In the genomic region with DNA sequence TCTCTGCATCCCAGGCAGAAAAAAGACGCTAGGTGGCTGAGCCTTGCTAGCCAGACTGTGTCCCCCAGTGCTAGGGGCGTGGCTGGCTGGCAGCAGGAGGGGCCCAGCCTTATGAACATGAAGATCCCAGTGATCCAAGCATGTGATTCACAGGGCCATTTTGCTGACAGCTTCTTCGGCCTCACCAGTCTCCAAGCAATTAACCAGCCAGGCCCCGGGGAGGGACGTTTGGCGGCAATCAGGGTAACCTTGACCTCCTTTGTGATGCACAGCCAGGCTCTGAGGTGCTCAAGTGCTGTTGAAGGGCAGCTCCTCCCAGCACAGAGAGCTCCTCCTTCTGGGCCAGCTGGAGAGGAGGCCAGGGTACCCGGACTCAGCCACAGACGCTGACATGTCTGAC, we compare ENCODE assay signal across 10 mouse cellular contexts. TPM values are rescaled to one million over a fixed set of nuclear protein-coding genes. Genes with fewer than 3 reads are reported as not detected.
A peak's percentile ranks its signal among the peaks of the same experiment; 100 is the strongest.
DNase-seq lines count a peak whose midpoint lies in the region; ATAC-seq and TF ChIP-seq lines count a peak whose summit lies in the region.
"Had no signal": no experiment of that assay in that cellular context is flagged by ENCODE, and none has a peak within 500 bp of the region (broad histone marks: within the 10 kb centered on the region; RNA-seq: fewer than 3 reads in every experiment).

No protein-coding gene starts in this region.

- DNase-seq in adrenal gland, postnatal 10 days: peak; percentile 63
- DNase-seq in left cerebral cortex, postnatal 36 days (ENCODE audit: low spot score in 2 of 2): no peak
- no peak for DNase-seq in spleen, postnatal 14 days (ENCODE audit: low spot score in 2 of 2)
- no peak for DNase-seq in urinary bladder, adult 2 months (ENCODE audit: low spot score)
- DNase-seq: heart, adult 18-20 months had no signal

- intact Hi-C loops in left cerebral cortex, postnatal 36 days (cut with DNase I): no loop called here

- H3K36me3 ChIP-seq in hindbrain, embryonic 13.5 days: no peaks in the 10 kb centered on the region
- no peaks in the 10 kb centered on the region for H3K36me3 ChIP-seq in neural tube, embryonic 12.5 days
- H3K36me3 ChIP-seq: embryonic facial prominence, embryonic 13.5 days had no signal

- no peaks in the 10 kb centered on the region for H3K9me3 ChIP-seq in hindbrain, embryonic 13.5 days
- H3K9me3 ChIP-seq in neural tube, embryonic 12.5 days: 0 out of 2 replicates have a peak, but pooled peaks cover 5% of the 10 kb centered on the region
- H3K9me3 ChIP-seq: embryonic facial prominence, embryonic 13.5 days had no signal

- WGBS in hindbrain, embryonic 13.5 days: 7% methylated on average over 8 of the region's 8 CpGs
- 2% methylated on average over 8 of the region's 8 CpGs for WGBS in neural tube, embryonic 12.5 days

- 0 out of 2 replicates have a peak overlapping the region, but pooled peaks have one; percentile 42 for H3K27ac ChIP-seq in cortical plate, adult 2 months (ENCODE audit: insufficient read depth, low read length)
- H3K27ac ChIP-seq in hindbrain, embryonic 13.5 days: peak overlapping the region; percentile 58
- H3K27ac ChIP-seq in neural tube, embryonic 12.5 days: no peak overlapping the region
- H3K27ac ChIP-seq: embryonic facial prominence, embryonic 13.5 days had no signal

- H3K27me3 ChIP-seq in hindbrain, embryonic 13.5 days: peaks cover 58% of the 10 kb centered on the region
- H3K27me3 ChIP-seq in neural tube, embryonic 12.5 days (replicated peaks): peaks cover 58% of the 10 kb centered on the region

- peak; percentile 64 for ATAC-seq in hindbrain, embryonic 13.5 days (ENCODE audit: low FRiP score)
- ATAC-seq in neural tube, embryonic 12.5 days (ENCODE audit: low FRiP score, low read depth): peak; percentile 60

- H3K4me3 ChIP-seq in cortical plate, adult 2 months (ENCODE audit: insufficient read depth, low read length): no peak overlapping the region
- no peak overlapping the region for H3K4me3 ChIP-seq in hindbrain, embryonic 13.5 days
- H3K4me3 ChIP-seq in neural tube, embryonic 12.5 days: no peak overlapping the region
- H3K4me3 ChIP-seq: embryonic facial prominence, embryonic 13.5 days had no signal

- no peak for TF ChIP-seq CTCF in cortical plate, adult 2 months (IDR thresholded peaks at IDR 0.05; ENCODE audit: extremely low read depth, insufficient read depth, low read length)

- H3K4me2 ChIP-seq in hindbrain, embryonic 13.5 days: no peak overlapping the region
- peak overlapping the region; percentile 26 for H3K4me2 ChIP-seq in neural tube, embryonic 12.5 days (replicated peaks)
- H3K4me2 ChIP-seq: embryonic facial prominence, embryonic 13.5 days had no signal

- H3K9ac ChIP-seq in hindbrain, embryonic 13.5 days: peak overlapping the region; percentile 46; the same call in 1 of the 2 replicates
- H3K9ac ChIP-seq in neural tube, embryonic 12.5 days: no peak overlapping the region
- H3K9ac ChIP-seq: embryonic facial prominence, embryonic 13.5 days had no signal

- H3K4me1 ChIP-seq in cortical plate, adult 2 months (ENCODE audit: control insufficient read depth, insufficient read depth, low read length): 0 out of 2 replicates have a peak, but pooled peaks cover 5% of the 10 kb centered on the region
- peaks cover 38% of the 10 kb centered on the region for H3K4me1 ChIP-seq in hindbrain, embryonic 13.5 days (replicated peaks)
- peaks cover 36% of the 10 kb centered on the region for H3K4me1 ChIP-seq in neural tube, embryonic 12.5 days
- H3K4me1 ChIP-seq: embryonic facial prominence, embryonic 13.5 days had no signal

- TF ChIP-seq POLR2A in cortical plate, adult 2 months (IDR thresholded peaks at IDR 0.05; ENCODE audit: extremely low read depth, insufficient read depth, low read length): no peak

RNA-seq across cellular contexts. Expression of a gene that starts 43.9 kb away (rescaled TPM):
- total RNA-seq in adrenal gland, postnatal 10 days (2021): under 1 TPM; 0.15 to 0.21 TPM
- 27.5 and 29.5 TPM in 2 replicates for polyA plus RNA-seq in cortical plate, adult 2 months (2012; rRNA removed)
- polyA plus RNA-seq in hindbrain, embryonic 13.5 days (2015; fragmentation: Nextera tagmentation; extraction: Ambion mirVana): 3.9 and 4.1 TPM in 2 replicates
- 3.3 and 3.5 TPM in 2 replicates for polyA plus RNA-seq in neural tube, embryonic 12.5 days (2016; fragmentation: Nextera tagmentation; extraction: Ambion mirVana)
- total RNA-seq in left cerebral cortex, postnatal 36 days (2021): 10 to 100 TPM; 44.9 to 48.6 TPM
- 0.72 and 0.99 TPM in 2 replicates for polyA plus RNA-seq in urinary bladder, adult 2 months (2012; rRNA removed)
- polyA plus RNA-seq: liver, embryonic 16.5 days had no signal
